Mouse (Mus musculus) CH12.LX (cell line): ENCODE measurements at regions not wholly inside any gene's neighbourhood (a gene's known extent, or its start where the extent isn't known, plus 50 kb on each side); places are given as distances from the start of the nearest gene placed in this dataset.

Source experiments
- DNase-seq: peaks from one replicate; pipeline ENCODE4 v3.0.0-alpha.2; 2013; ENCODE audit errors: extremely low read depth
- H3K27ac ChIP-seq: 2 replicates; pipeline ENCODE4 v1.5.1; 2012; ENCODE audit warnings: low read depth, mild to moderate bottlenecking, control low read depth, moderate library complexity; ENCODE audit not compliant: insufficient read depth
- H3K27me3 ChIP-seq: replicated peaks from 2 replicates; pipeline ENCODE3; 2012; ENCODE audit warnings: inconsistent platforms
- H3K36me3 ChIP-seq, 2 experiments: replicated peaks in 1 of 2; 2 replicates each; pipeline versions ENCODE3 to v1.6.1; 2012; ENCODE audit warnings: inconsistent platforms in 1 of 2, low read length in 1 of 2, mild to moderate bottlenecking in 1 of 2, mixed read lengths in 1 of 2, moderate library complexity in 1 of 2; ENCODE audit not compliant: control insufficient read depth in 1 of 2, insufficient read depth in 1 of 2
- H3K4me1 ChIP-seq, 2 experiments: 2 replicates each; pipeline ENCODE4 v1.6.1; 2012; ENCODE audit warnings: inconsistent platforms in 1 of 2, moderate library complexity in 1 of 2; ENCODE audit not compliant: insufficient read depth in 2 of 2, control insufficient read depth in 1 of 2
- H3K4me2 ChIP-seq: 2 replicates; pipeline ENCODE4 v1.6.1; 2012; ENCODE audit warnings: low read depth, mild to moderate bottlenecking, control low read depth; ENCODE audit not compliant: poor library complexity, insufficient read depth, severe bottlenecking
- H3K4me3 ChIP-seq, 3 experiments: fragments of 150-350 bp in 1 of 3; sonication (generic) in 1 of 3; replicated peaks in 1 of 3; 2 replicates each; pipeline versions ENCODE3 to v1.5.1; 2011 to 2012; ENCODE audit warnings: low read depth in 2 of 3, low read length in 2 of 3, mild to moderate bottlenecking in 2 of 3, moderate library complexity in 2 of 3, control low read depth in 1 of 3, improper control_type of control experiment in 1 of 3, inconsistent platforms in 1 of 3, mixed read lengths in 1 of 3; ENCODE audit not compliant: poor library complexity in 1 of 3
- H3K79me2 ChIP-seq: replicated peaks from 2 replicates; pipeline ENCODE4 v1.6.1; 2012; ENCODE audit warnings: mild to moderate bottlenecking, moderate library complexity; ENCODE audit not compliant: control insufficient read depth, poor library complexity, insufficient read depth, severe bottlenecking; ENCODE audit errors: extremely low read depth
- H3K9ac ChIP-seq: 2 replicates; pipeline ENCODE4 v1.6.1; 2012; ENCODE audit warnings: low read depth, mild to moderate bottlenecking, control low read depth, moderate library complexity; ENCODE audit not compliant: insufficient read depth
- H3K9me3 ChIP-seq: replicated peaks from 2 replicates; pipeline ENCODE3; 2012; ENCODE audit warnings: low read length, inconsistent platforms, mixed read lengths
- BHLHE40 ChIP-seq: IDR thresholded peaks from 2 replicates; pipeline ENCODE4 v1.6.1; 2011; ENCODE audit warnings: mild to moderate bottlenecking, low read depth, low read length, improper control_type of control experiment
- CHD1 ChIP-seq: IDR thresholded peaks from 2 replicates; pipeline ENCODE4 v1.6.1; 2012; ENCODE audit warnings: low read depth, low read length, improper control_type of control experiment, inconsistent platforms
- CTCF ChIP-seq, 2 experiments: IDR thresholded peaks in 1 of 2; conservative IDR thresholded peaks in 1 of 2; 2 replicates each; pipeline ENCODE4 v1.5.1; 2011 to 2012; ENCODE audit warnings: low read depth in 2 of 2, low read length in 2 of 2, improper control_type of control experiment in 1 of 2, inconsistent platforms in 1 of 2, mild to moderate bottlenecking in 1 of 2, moderate library complexity in 1 of 2
- E2F4 ChIP-seq: IDR thresholded peaks from 2 replicates; pipeline ENCODE4 v1.6.1; 2011; ENCODE audit warnings: low read depth, low read length, improper control_type of control experiment; ENCODE audit not compliant: insufficient replicate concordance
- EP300 ChIP-seq: IDR thresholded peaks from 2 replicates; pipeline ENCODE4 v1.6.1; 2011; ENCODE audit warnings: low read length, improper control_type of control experiment
- ETS1 ChIP-seq: conservative IDR thresholded peaks from 2 replicates; pipeline ENCODE4 v1.6.1; 2012; ENCODE audit warnings: low read depth, mild to moderate bottlenecking, inconsistent platforms, low read length, improper control_type of control experiment, moderate library complexity
- GABPA ChIP-seq: IDR thresholded peaks from 2 replicates; pipeline ENCODE4 v1.6.1; 2012; ENCODE audit warnings: low read depth, low read length, improper control_type of control experiment, inconsistent platforms; ENCODE audit not compliant: insufficient replicate concordance
- HCFC1 ChIP-seq: IDR thresholded peaks from 2 replicates; pipeline ENCODE4 v1.6.1; 2012; ENCODE audit warnings: low read depth, mild to moderate bottlenecking, inconsistent platforms, low read length, improper control_type of control experiment
- JUN ChIP-seq: IDR thresholded peaks from 2 replicates; pipeline ENCODE4 v1.6.1; 2011; ENCODE audit warnings: low read depth, mild to moderate bottlenecking, low read length, improper control_type of control experiment, moderate library complexity; ENCODE audit not compliant: insufficient read depth
- KAT2A ChIP-seq: IDR thresholded peaks from 2 replicates; pipeline ENCODE4 v1.6.1; 2012; ENCODE audit warnings: low read length, improper control_type of control experiment, inconsistent platforms; ENCODE audit not compliant: insufficient replicate concordance
- MAFK ChIP-seq: IDR thresholded peaks from 2 replicates; pipeline ENCODE4 v1.6.1; 2011; ENCODE audit warnings: low read length, improper control_type of control experiment; ENCODE audit not compliant: insufficient replicate concordance
- MEF2A ChIP-seq: IDR thresholded peaks from 2 replicates; pipeline ENCODE4 v1.6.1; 2014; ENCODE audit warnings: low read depth, mild to moderate bottlenecking, inconsistent platforms, low read length, improper control_type of control experiment, borderline replicate concordance
- MYC ChIP-seq: IDR thresholded peaks from 2 replicates; pipeline ENCODE4 v1.6.1; 2011; ENCODE audit warnings: low read depth, mild to moderate bottlenecking, improper control_type of control experiment, low read length
- NELFE ChIP-seq: IDR thresholded peaks from 2 replicates; pipeline ENCODE4 v1.6.1; 2011; ENCODE audit warnings: low read depth, low read length, improper control_type of control experiment
- NRF1 ChIP-seq: IDR thresholded peaks from 2 replicates; pipeline ENCODE4 v1.6.1; 2014; ENCODE audit warnings: low read depth, mild to moderate bottlenecking, inconsistent platforms, low read length, improper control_type of control experiment, moderate library complexity
- RAD21 ChIP-seq: IDR thresholded peaks from 2 replicates; pipeline ENCODE4 v1.6.1; 2011; ENCODE audit warnings: low read depth, mild to moderate bottlenecking, low read length, improper control_type of control experiment, moderate library complexity
- RCOR1 ChIP-seq: conservative IDR thresholded peaks from 2 replicates; pipeline ENCODE4 v1.6.1; 2012; ENCODE audit warnings: low read depth, mild to moderate bottlenecking, inconsistent platforms, low read length, improper control_type of control experiment
- TBP ChIP-seq: conservative IDR thresholded peaks from 2 replicates; pipeline ENCODE4 v1.6.1; 2011; ENCODE audit warnings: low read depth, low read length, improper control_type of control experiment
- TCF12 ChIP-seq: IDR thresholded peaks from 2 replicates; pipeline ENCODE4 v1.6.1; 2014; ENCODE audit warnings: low read depth, mild to moderate bottlenecking, inconsistent platforms, low read length, improper control_type of control experiment
- USF1 ChIP-seq: IDR thresholded peaks from 2 replicates; pipeline ENCODE4 v1.6.1; 2014; ENCODE audit warnings: low read depth, mild to moderate bottlenecking, inconsistent platforms, low read length, improper control_type of control experiment
- USF2 ChIP-seq: conservative IDR thresholded peaks from 2 replicates; pipeline ENCODE4 v1.6.1; 2011; ENCODE audit warnings: low read depth, low read length, improper control_type of control experiment
- ZC3H11A ChIP-seq: IDR thresholded peaks from 2 replicates; pipeline ENCODE4 v1.6.1; 2012; ENCODE audit warnings: low read depth, mild to moderate bottlenecking, inconsistent platforms, low read length, improper control_type of control experiment
- ZKSCAN1 ChIP-seq: IDR thresholded peaks from 2 replicates; pipeline ENCODE4 v1.6.1; 2012; ENCODE audit warnings: low read depth, inconsistent platforms, low read length, improper control_type of control experiment, borderline replicate concordance
- ZMIZ1 ChIP-seq: IDR thresholded peaks from 2 replicates; pipeline ENCODE4 v1.6.1; 2012; ENCODE audit warnings: low read depth, mild to moderate bottlenecking, inconsistent platforms, low read length, improper control_type of control experiment
- dilution Hi-C: fragments of 300-500 bp; cut with MboI; formaldehyde crosslinking; loops from 2 replicates; pipeline ENCODE4 v1.14.3; 2020; ENCODE audit warnings: low sequenced_read_pairs; ENCODE audit not compliant: extremely low pct_unique_long_range_greater_than_20kb, extremely low pct_ligation_motif_present
- in situ Hi-C: fragments of 300-500 bp; cut with MboI; formaldehyde crosslinking; loops from 3 replicates; pipeline ENCODE4 v1.14.3; 2019; ENCODE audit warnings: low sequenced_read_pairs, low pct_ligation_motif_present, low pct_unique_long_range_greater_than_20kb, mixed read lengths

- Histone ChIP-seq H3K9ac (no peak overlapping the region), H3K4me3 (no peak overlapping the region), H3K4me2 (no peak overlapping the region), H3K4me1 (no peaks in the 10 kb centered on the region), H3K27ac (no peak overlapping the region), H3K27me3 (no peaks in the 10 kb centered on the region), H3K79me2 (no peaks in the 10 kb centered on the region), H3K36me3 (no peaks in the 10 kb centered on the region), H3K9me3 (peaks cover 5% of the 10 kb centered on the region)
- dilution Hi-C loops = no loop called here
- TF ChIP-seq GABPA (no peak), NELFE (no peak), HCFC1 (no peak), JUN (no peak), RCOR1 (no peak), EP300 (no peak), ETS1 (no peak), ZKSCAN1 (no peak), CTCF (conservative IDR thresholded peaks at IDR 0.05 in 1 of 2, IDR thresholded peaks at IDR 0.05 in 1 of 2; ENCODE audit: low read depth in 2 of 2, low read length in 2 of 2) (no peak), MAFK (no peak), USF2 (no peak), ZC3H11A (no peak), TBP (no peak), NRF1 (no peak), TCF12 (no peak), BHLHE40 (no peak)
- in situ Hi-C loops = no loop called here
- no peak for DNase-seq
Measured at GRCm38 (mm10) chr4:27529565-27529964, 1182.9 kb upstream of the Manea start.

- dilution Hi-C loops = no loop called here
- no peak overlapping the region for H3K4me3 ChIP-seq
Measured at GRCm38 (mm10) chr4:27520295-27520694, 1173.6 kb upstream of the Manea start.

More at GRCm38 (mm10) chr4:27520295-27520694, 1173.6 kb upstream of the Manea start:
- in situ Hi-C loops = no loop called here
- Histone ChIP-seq H3K9ac (no peak overlapping the region), H3K9me3 (no peaks in the 10 kb centered on the region), H3K27me3 (no peaks in the 10 kb centered on the region), H3K4me1 (no peaks in the 10 kb centered on the region), H3K79me2 (no peaks in the 10 kb centered on the region), H3K4me2 (no peak overlapping the region), H3K27ac (no peak overlapping the region), H3K36me3 (no peaks in the 10 kb centered on the region)
- no peak for DNase-seq
- TF ChIP-seq MEF2A = no peak
- TF ChIP-seq TBP = no peak
- no peak for TF ChIP-seq TCF12
- no peak for TF ChIP-seq ZMIZ1
- no peak for TF ChIP-seq CHD1
- TF ChIP-seq MAFK = no peak
- TF ChIP-seq USF1 = no peak
- no peak for TF ChIP-seq MYC
- TF ChIP-seq RAD21 = no peak
- no peak for TF ChIP-seq KAT2A
- no peak for TF ChIP-seq E2F4
- no peak for TF ChIP-seq NRF1
